Mouse (Mus musculus) limb, embryonic 11.5 days (tissue): ENCODE results near the gene Gm21680. TPM values are rescaled to one million over a fixed set of nuclear protein-coding genes. Genes with fewer than 3 reads are reported as not detected.
A peak's percentile ranks its signal among the peaks of the same experiment; 100 is the strongest.
"Not testable (repeated sequence)": the region's sequence is repeated elsewhere in the genome, so short reads cannot be mapped to it uniquely, and the experiment has no call there.

Source experiments
- ATAC-seq: fragments of 200-750 bp; cut with Nextera tagmentation; 2 replicates; pipeline ENCODE4 v1.8.0; 2017; ENCODE audit warnings: low read depth; ENCODE audit not compliant: insufficient number of reproducible peaks, low FRiP score, low TSS enrichment
- DNase-seq: peaks from one replicate; pipeline ENCODE4 v3.0.0-alpha.2; 2015; ENCODE audit warnings: low spot score
- H3K27ac ChIP-seq: fragments of 300-500 bp; sonication (generic); replicated peaks from 2 replicates; pipeline ENCODE4 v1.5.1; 2014; ENCODE audit warnings: low read depth, mild to moderate bottlenecking, low read length
- H3K27me3 ChIP-seq: fragments of 300-500 bp; sonication (generic); 2 replicates; pipeline ENCODE4 v1.6.1; 2014; ENCODE audit warnings: mild to moderate bottlenecking, low read length, mixed read lengths; ENCODE audit not compliant: control insufficient read depth, insufficient read depth
- H3K36me3 ChIP-seq: fragments of 300-500 bp; sonication (generic); 2 replicates; pipeline ENCODE4 v1.6.1; 2014; ENCODE audit warnings: mild to moderate bottlenecking, low read length, moderate library complexity, mixed read lengths; ENCODE audit not compliant: control insufficient read depth, insufficient read depth
- H3K4me1 ChIP-seq: fragments of 300-500 bp; sonication (generic); 2 replicates; pipeline ENCODE4 v1.6.1; 2014; ENCODE audit warnings: low read length, mixed read lengths; ENCODE audit not compliant: control insufficient read depth, insufficient read depth
- H3K4me2 ChIP-seq: fragments of 300-500 bp; sonication (generic); 2 replicates; pipeline ENCODE4 v1.6.1; 2014; ENCODE audit warnings: low read depth, mild to moderate bottlenecking, moderate library complexity; ENCODE audit not compliant: severe bottlenecking
- H3K4me3 ChIP-seq: fragments of 300-500 bp; sonication (generic); 2 replicates; pipeline ENCODE4 v1.5.1; 2014; ENCODE audit warnings: low read depth, low read length
- H3K9ac ChIP-seq: fragments of 300-500 bp; sonication (generic); 2 replicates; pipeline ENCODE4 v1.6.1; 2014; ENCODE audit warnings: mild to moderate bottlenecking, low read length
- H3K9me3 ChIP-seq: fragments of 300-500 bp; sonication (generic); 2 replicates; pipeline ENCODE4 v1.6.1; 2016; ENCODE audit warnings: low read length; ENCODE audit not compliant: control insufficient read depth
- WGBS: fragments of 180-500 bp; shearing (Covaris S2); extraction: QIAGEN DNeasy Blood & Tissue Kit; methylation state at CpG from one replicate; pipeline ENCODE4 v1.1.7; 2014; 5-methylcytosine and 5-hydroxymethylcytosine counted together
- polyA plus RNA-seq: library from polyadenylated mRNA; unstranded; fragments of >200 nt; fragmentation: Nextera tagmentation; extraction: Ambion mirVana; gene quantifications from 2 replicates; pipeline ENCODE4 v1.2.1, GENCODE M21; 2014

Gene Gm21680
- not detected in 2 replicates for polyA plus RNA-seq

GRCm38 (mm10) chr5:25972563-25972962 lies at the start of gene Gm21680:
TSS of gene Gm21680 (minus strand) at chr5:25972663.
- H3K4me2 ChIP-seq, ATAC-seq, H3K4me1 ChIP-seq, H3K27ac ChIP-seq, H3K4me3 ChIP-seq, H3K36me3 ChIP-seq, H3K27me3 ChIP-seq, H3K9me3 ChIP-seq, H3K9ac ChIP-seq, DNase-seq: not testable (repeated sequence)
- no CpG with 5 or more reads among the region's 2 CpGs for WGBS

GRCm38 (mm10) chr5:26007697-26008096 lies 35.2 kb upstream of the Gm21680 start:
- 69% methylated on average over 6 of the region's 7 CpGs for WGBS
- not testable (repeated sequence) for H3K27me3 ChIP-seq, ATAC-seq, DNase-seq, H3K4me1 ChIP-seq, H3K4me3 ChIP-seq, H3K27ac ChIP-seq, H3K4me2 ChIP-seq, H3K9me3 ChIP-seq, H3K9ac ChIP-seq, H3K36me3 ChIP-seq

- peak; percentile 82 for ATAC-seq
- not testable (repeated sequence) for H3K4me1 ChIP-seq, H3K9me3 ChIP-seq, H3K9ac ChIP-seq, H3K27me3 ChIP-seq, H3K36me3 ChIP-seq, H3K27ac ChIP-seq
- H3K4me2 ChIP-seq, result peak overlapping the region; percentile 45
- H3K4me3 ChIP-seq, result peak overlapping the region; percentile 20
- DNase-seq, result peak; percentile 66
- 19% methylated on average over 42 of the region's 45 CpGs for WGBS
These were observed 34.7 kb upstream of the Gm21680 start for GRCm38 (mm10) chr5:26006937-26007695.

GRCm38 (mm10) chr5:26004698-26005097 lies 32.2 kb upstream of the Gm21680 start, which contains the start of gene Gm1979:
TSS of gene Gm1979 (minus strand) at chr5:26004798.
- not testable (repeated sequence) for H3K27ac ChIP-seq, H3K4me1 ChIP-seq, H3K27me3 ChIP-seq, H3K36me3 ChIP-seq, H3K9ac ChIP-seq, H3K4me2 ChIP-seq, H3K9me3 ChIP-seq, DNase-seq, H3K4me3 ChIP-seq, ATAC-seq
- 100% methylated on average over 1 of the region's 2 CpGs for WGBS

- H3K4me3 ChIP-seq, H3K4me2 ChIP-seq, ATAC-seq, H3K9ac ChIP-seq, H3K27ac ChIP-seq, H3K9me3 ChIP-seq, H3K27me3 ChIP-seq, H3K36me3 ChIP-seq, H3K4me1 ChIP-seq, DNase-seq: not testable (repeated sequence)
- no CpG with 5 or more reads among the region's 3 CpGs for WGBS
These were observed 16.1 kb upstream of the Gm21680 start, which contains the start of gene Gm21698 for GRCm38 (mm10) chr5:25988550-25988949. TSS of gene Gm21698 (minus strand) at chr5:25988650.

GRCm38 (mm10) chr5:25957050-25957449 lies 15.4 kb downstream of the Gm21680 start:
- H3K4me3 ChIP-seq, H3K27ac ChIP-seq, H3K36me3 ChIP-seq, H3K27me3 ChIP-seq, H3K9ac ChIP-seq, ATAC-seq, H3K9me3 ChIP-seq, H3K4me1 ChIP-seq: not testable (repeated sequence)
- 58% methylated on average over 16 of the region's 17 CpGs for WGBS
- peak; percentile 19 for DNase-seq
- peak overlapping the region; percentile 27; the same call in 1 of the 2 replicates for H3K4me2 ChIP-seq

GRCm38 (mm10) chr5:25956611-25957010 lies 15.9 kb downstream of the Gm21680 start:
- H3K27ac ChIP-seq, H3K4me1 ChIP-seq, H3K27me3 ChIP-seq, H3K4me3 ChIP-seq, H3K9ac ChIP-seq, H3K36me3 ChIP-seq, H3K9me3 ChIP-seq: not testable (repeated sequence)
- 24% methylated on average over 32 of the region's 32 CpGs for WGBS
- ATAC-seq (0 out of 2 replicates have a peak, but pooled peaks have one; percentile 51), DNase-seq (peak; percentile 32)
- H3K4me2 ChIP-seq, result peak overlapping the region; percentile 27; the same call in 1 of the 2 replicates

- not testable (repeated sequence) for H3K9me3 ChIP-seq, H3K36me3 ChIP-seq, H3K4me1 ChIP-seq, H3K4me2 ChIP-seq, H3K4me3 ChIP-seq, ATAC-seq, H3K27ac ChIP-seq, H3K27me3 ChIP-seq, DNase-seq, H3K9ac ChIP-seq
- WGBS, result 84% methylated on average over 2 of the region's 2 CpGs
These were observed 18.1 kb downstream of the Gm21680 start, which contains the start of gene Gm21671 for GRCm38 (mm10) chr5:25954317-25954716. TSS of gene Gm21671 (minus strand) at chr5:25954417.
